Mouse (Mus musculus) ovary, adult 10 weeks (tissue): Measurements from ENCODE around the gene Polr3k. TPM values are rescaled to one million over a fixed set of nuclear protein-coding genes. Genes with fewer than 3 reads are reported as not detected.

Source experiments
- polyA plus RNA-seq: library from polyadenylated mRNA; stranded (reverse); fragments of 350-450 nt; fragmentation: Illumina TruSeq; extraction: RNeasy Lipid Tissue Mini Kit (QIAGEN cat#74804); gene quantifications from one replicate; pipeline ENCODE4 v1.2.3, GENCODE M21; 2014

Gene Polr3k
- 97.0 TPM for polyA plus RNA-seq

DNA sequence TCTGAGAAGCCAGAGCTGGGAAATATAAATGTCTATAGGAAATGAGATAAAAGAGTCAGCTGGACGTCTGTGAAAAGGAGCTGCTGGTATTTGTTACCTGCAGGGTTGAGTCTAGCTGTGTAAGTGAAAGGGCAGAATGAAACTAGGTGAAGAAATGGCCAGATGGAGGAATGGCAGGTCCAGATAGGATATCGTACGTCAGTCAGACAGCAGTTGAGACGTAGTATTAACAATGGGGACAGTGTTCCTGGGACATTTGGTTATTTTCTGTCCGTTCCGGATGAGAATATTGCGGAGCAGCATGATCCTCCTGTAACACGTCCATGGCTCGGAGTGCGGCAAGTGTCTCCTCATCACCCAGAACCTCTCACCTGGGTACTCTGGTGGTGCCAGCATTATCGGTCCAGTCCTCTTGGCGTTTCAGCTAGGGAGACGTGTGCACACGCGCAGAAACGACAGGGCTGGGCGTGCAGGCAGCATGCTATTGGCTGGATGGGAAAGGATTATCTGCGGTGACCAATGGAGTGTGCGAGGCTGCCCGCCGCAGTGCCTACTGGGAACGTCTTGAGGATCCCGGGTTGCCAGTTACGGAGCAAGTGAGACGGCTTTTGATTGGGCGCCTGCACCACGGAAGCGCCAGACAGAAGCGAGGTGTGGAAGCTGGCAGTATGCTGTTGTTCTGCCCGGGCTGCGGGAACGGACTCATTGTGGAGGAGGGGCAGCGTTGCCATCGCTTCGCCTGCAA lies at the start of gene Polr3k:
TSS of gene Polr3k (plus strand) at position 547 of the 745 bp plus-strand sequence.

DNA sequence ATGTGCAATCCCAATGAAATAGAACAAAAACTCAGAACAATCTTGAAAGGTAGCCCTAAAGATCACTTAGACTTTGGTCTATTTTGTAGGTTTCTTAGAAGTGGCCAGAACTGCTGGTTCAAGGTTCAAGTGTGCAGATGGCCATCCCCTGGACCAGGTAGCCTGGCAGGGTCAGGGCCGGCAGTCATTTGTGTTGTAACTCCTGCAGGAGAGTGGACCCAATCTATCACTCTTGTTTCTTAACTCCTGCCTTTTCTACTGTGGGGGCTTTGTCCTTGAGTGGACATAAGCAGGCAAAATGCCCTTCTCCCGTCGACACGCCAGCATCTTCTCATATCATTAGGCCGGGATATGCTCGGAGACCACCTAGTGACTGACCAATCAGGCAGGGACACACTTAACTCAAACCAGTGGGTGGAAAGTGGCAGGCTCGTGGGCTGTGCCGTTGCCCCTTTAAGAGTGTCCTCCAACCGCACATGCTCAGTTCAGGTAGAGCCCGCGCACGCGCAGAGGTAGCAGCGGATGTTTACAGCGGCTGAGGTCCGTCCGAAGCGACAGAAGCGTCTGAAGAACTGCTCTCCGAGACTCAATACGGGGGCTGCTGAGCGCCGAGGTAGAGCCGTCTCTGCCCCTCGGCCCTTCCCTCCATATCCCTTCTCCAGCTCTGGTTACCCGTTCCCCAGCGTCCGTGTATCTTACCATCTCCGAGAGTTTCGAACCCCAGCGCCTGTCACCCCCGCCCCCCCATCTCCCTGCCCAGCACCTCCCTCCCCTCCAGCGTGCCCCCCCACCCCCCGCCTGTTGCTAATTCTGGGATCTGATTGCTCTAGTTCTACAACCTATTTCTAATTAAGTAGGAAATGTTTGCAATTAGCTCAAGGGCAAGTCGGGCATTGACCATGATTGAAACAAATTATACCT lies 26.5 kb upstream of the Polr3k start, which contains the start of gene Pcmtd2:
TSS of gene Pcmtd2 (plus strand) at position 483 of the 921 bp plus-strand sequence.

Other genes starting within 250 kb of the Polr3k start
- gene Gm29797, start 207.3 kb upstream of the Polr3k start, polyA plus RNA-seq, result not detected
- 0.66 TPM for gene Sox18, start 192.7 kb upstream of the Polr3k start, polyA plus RNA-seq
- gene Tcea2, start 184.0 kb upstream of the Polr3k start, polyA plus RNA-seq, result 0.43 TPM
- 24.6 TPM for gene Rgs19, start 170.4 kb upstream of the Polr3k start, polyA plus RNA-seq
- gene Lkaaear1, start 165.9 kb upstream of the Polr3k start, polyA plus RNA-seq, result not detected
- gene Oprl1, start 149.3 kb upstream of the Polr3k start, polyA plus RNA-seq, result 0.88 TPM
- 0.11 TPM for gene Myt1, start 101.0 kb upstream of the Polr3k start, polyA plus RNA-seq
- gene Pcmtd2, start 26.5 kb upstream of the Polr3k start, polyA plus RNA-seq, result 190 TPM
- gene Gm14496, start 126.8 kb downstream of the Polr3k start, polyA plus RNA-seq, result not detected